Mouse (Mus musculus): ENCODE measurements around the gene Hsd17b6. TPM values are rescaled to one million over a fixed set of nuclear protein-coding genes. Genes with fewer than 3 reads are reported as not detected.

Hsd17b6 gene
- polyA plus RNA-seq, 1 experiment from 2014 or later: 0.20 TPM

Other genes starting within 250 kb of the Hsd17b6 start
- 0.12 and 0.20 TPM in 2 replicates for gene Rdh1, start 247.9 kb downstream of the Hsd17b6 start, polyA plus RNA-seq (2015; fragmentation: Nextera tagmentation; extraction: Ambion mirVana)
- gene Rdh16f1, start 247.8 kb downstream of the Hsd17b6 start, polyA plus RNA-seq (2015; fragmentation: Nextera tagmentation; extraction: Ambion mirVana): 0.14 and 0.25 TPM in 2 replicates
- gene Rdh9, start 231.2 kb downstream of the Hsd17b6 start, polyA plus RNA-seq (2015; fragmentation: Nextera tagmentation; extraction: Ambion mirVana): not detected in 2 replicates
- 0.04 and 0.05 TPM in 2 replicates for gene Rdh16, start 206.5 kb downstream of the Hsd17b6 start, polyA plus RNA-seq (2015; fragmentation: Nextera tagmentation; extraction: Ambion mirVana)
- 0.11 TPM in 1 of 2 replicates, not detected in the other for gene Rdh19, start 157.7 kb downstream of the Hsd17b6 start, polyA plus RNA-seq (2015; fragmentation: Nextera tagmentation; extraction: Ambion mirVana)
- 0.45 and 0.54 TPM in 2 replicates for gene Rdh16f2, start 141.1 kb downstream of the Hsd17b6 start, polyA plus RNA-seq (2015; fragmentation: Nextera tagmentation; extraction: Ambion mirVana)
- gene Rdh7, start 118.8 kb downstream of the Hsd17b6 start, polyA plus RNA-seq (2015; fragmentation: Nextera tagmentation; extraction: Ambion mirVana): 20.8 and 33.3 TPM in 2 replicates
- gene Sdr9c7, start 109.1 kb downstream of the Hsd17b6 start, polyA plus RNA-seq (2015; fragmentation: Nextera tagmentation; extraction: Ambion mirVana): not detected in 2 replicates
- 60.8 and 69.4 TPM in 2 replicates for gene Prim1, start 7.6 kb upstream of the Hsd17b6 start, polyA plus RNA-seq (2015; fragmentation: Nextera tagmentation; extraction: Ambion mirVana)
- gene Naca, start 28.0 kb upstream of the Hsd17b6 start, polyA plus RNA-seq (2015; fragmentation: Nextera tagmentation; extraction: Ambion mirVana): 301 and 339 TPM in 2 replicates
- gene Ptges3, start 51.3 kb upstream of the Hsd17b6 start, polyA plus RNA-seq (2015; fragmentation: Nextera tagmentation; extraction: Ambion mirVana): 171 and 201 TPM in 2 replicates
- 1,845 and 1,875 TPM in 2 replicates for gene Atp5b, start 75.7 kb upstream of the Hsd17b6 start, polyA plus RNA-seq (2015; fragmentation: Nextera tagmentation; extraction: Ambion mirVana)
- 5.4 and 6.0 TPM in 2 replicates for gene Baz2a, start 84.0 kb upstream of the Hsd17b6 start, polyA plus RNA-seq (2015; fragmentation: Nextera tagmentation; extraction: Ambion mirVana)
- 5.5 and 7.3 TPM in 2 replicates for gene Rbms2, start 172.7 kb upstream of the Hsd17b6 start, polyA plus RNA-seq (2015; fragmentation: Nextera tagmentation; extraction: Ambion mirVana)
- 14.8 and 21.4 TPM in 2 replicates for gene Gls2, start 186.8 kb upstream of the Hsd17b6 start, polyA plus RNA-seq (2015; fragmentation: Nextera tagmentation; extraction: Ambion mirVana)
- 28.0 and 30.8 TPM in 2 replicates for gene Spryd4, start 204.2 kb upstream of the Hsd17b6 start, polyA plus RNA-seq (2015; fragmentation: Nextera tagmentation; extraction: Ambion mirVana)
- gene Mip, start 218.2 kb upstream of the Hsd17b6 start, polyA plus RNA-seq (2015; fragmentation: Nextera tagmentation; extraction: Ambion mirVana): 0.05 TPM in 1 of 2 replicates, not detected in the other
- 23.5 and 23.6 TPM in 2 replicates for gene Timeless, start 224.5 kb upstream of the Hsd17b6 start, polyA plus RNA-seq (2015; fragmentation: Nextera tagmentation; extraction: Ambion mirVana)
- gene Apon, start 246.5 kb upstream of the Hsd17b6 start, polyA plus RNA-seq (2015; fragmentation: Nextera tagmentation; extraction: Ambion mirVana): 1.4 and 1.9 TPM in 2 replicates

All from liver, embryonic 16.5 days (tissue).